Mouse (Mus musculus) spleen, postnatal 36 days (tissue): ENCODE data around the gene Polr2b.

Source experiments
- DNase-seq, 2 experiments: peaks; one replicate each; pipeline ENCODE4 v3.0.0; 2022; ENCODE audit warnings: low spot score in 2 of 2, mixed read lengths in 1 of 2

Gene Polr2b

DNA sequence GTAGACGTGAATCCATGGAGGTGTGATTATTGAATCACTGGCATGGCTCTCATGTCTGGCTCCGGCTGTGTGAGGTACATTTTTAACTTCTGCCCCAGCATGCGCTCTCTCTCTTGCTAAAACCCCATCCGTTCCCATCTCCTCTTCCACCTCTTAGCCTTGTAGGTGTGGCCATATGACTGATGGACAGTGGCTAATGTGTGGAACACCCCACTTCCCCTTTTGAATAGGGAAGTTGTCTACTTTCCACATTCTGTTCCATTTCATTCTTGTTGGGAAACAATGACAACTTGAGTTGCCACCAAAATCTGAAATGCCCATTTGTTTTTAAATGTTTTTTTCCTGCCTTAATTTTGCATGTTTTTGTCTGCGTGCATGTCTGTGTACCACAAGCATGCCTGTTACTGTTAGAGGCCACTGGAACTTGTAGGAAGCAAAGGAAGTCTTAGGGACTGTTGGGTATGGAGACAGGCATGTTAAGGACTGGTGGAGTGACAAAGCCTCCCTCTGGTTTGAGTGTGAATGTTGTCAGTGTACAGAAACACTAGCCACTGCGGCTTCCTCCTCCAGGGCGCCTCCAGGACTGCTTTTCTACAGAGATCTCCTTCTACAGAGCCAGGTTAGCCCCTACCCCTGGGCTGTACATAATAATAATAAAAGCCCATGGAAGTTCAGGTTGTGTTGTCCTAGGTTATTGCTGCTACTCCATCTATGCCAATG, 17.0 kb upstream of the Polr2b start:
- DNase-seq = peak; percentile 48 to 50

DNA sequence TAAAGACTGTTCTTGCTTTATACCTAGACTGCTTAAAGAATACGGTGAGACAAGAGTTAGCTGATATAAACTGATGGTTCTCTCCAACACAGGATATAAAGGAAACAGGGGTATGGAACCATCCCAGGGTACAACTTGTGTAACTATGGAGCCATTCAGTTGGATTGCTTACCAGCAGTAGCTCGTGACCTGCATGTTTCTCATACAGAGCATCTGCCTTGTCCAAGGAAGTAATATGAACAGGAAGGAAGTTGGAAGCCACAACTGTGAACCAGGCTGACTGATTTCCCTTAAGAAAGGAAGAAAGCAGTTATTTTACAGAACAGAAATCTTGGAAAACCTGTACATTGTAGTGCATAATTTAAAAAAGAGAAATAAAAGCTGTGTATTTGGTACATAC, 10.5 kb upstream of the Polr2b start:
- no peak for DNase-seq

DNA sequence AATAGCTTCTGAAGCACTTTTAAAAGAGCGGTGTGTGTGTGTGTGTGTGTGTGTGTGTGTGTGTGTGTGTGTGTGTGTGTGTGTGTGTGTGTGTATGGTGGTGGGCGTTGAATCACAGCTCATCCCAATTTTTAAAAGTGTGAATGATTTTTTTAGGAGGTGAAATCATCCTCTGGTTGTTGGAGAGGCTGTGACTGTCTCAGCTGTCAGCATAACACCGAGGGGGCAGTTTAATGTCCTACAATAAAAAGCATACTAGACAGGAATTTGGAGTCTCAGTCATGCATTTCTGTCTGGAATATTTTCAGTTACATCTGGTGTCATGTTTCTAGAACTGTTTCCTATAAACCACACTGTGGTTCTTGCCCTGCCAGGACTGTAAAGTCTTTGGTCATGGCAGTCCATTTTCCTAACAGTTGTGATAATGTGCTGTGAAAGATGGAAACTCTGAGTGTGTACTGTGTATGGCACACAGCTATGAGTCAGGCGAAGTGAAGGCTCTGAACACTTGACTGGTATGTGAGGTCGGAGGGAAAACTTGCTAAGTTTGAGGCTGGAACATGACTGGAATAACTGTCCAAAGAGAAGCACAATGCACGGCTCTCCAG, 8.5 kb upstream of the Polr2b start:
- DNase-seq = no peak

DNA sequence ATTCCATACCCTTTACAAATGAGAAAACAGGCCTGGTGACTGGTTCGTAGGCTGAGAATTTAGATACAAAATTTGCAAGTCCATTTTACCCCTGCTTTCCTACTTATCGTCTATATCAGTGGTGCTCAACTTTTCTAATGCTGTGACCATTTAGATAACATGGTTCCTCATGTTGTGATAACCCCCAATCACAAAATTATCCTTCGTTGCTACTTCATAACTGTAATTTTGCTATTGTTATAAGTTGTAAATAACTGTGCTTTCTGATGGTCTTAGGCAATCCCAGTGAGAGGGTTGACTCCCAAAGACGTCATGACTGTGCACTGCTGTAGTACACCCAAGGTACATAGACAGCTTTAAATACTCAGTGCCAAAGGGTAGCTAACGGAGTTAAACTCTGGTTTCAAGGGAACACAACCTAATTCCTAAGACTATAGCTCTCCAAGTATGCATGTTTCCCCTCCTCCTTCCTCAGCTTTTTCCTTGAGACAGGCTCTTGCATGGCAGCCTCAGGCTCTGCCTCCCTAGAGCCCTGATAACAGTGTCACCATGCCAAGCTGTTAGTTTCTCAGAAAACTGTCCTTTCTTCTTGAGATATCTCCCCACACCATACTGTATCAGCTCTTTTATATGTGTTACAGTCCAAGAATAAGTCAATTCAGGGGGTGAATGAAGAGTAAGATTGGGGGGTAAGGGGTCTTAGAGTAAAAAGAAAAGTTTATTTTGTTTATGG, 2.0 kb upstream of the Polr2b start:
- DNase-seq = no peak

DNA sequence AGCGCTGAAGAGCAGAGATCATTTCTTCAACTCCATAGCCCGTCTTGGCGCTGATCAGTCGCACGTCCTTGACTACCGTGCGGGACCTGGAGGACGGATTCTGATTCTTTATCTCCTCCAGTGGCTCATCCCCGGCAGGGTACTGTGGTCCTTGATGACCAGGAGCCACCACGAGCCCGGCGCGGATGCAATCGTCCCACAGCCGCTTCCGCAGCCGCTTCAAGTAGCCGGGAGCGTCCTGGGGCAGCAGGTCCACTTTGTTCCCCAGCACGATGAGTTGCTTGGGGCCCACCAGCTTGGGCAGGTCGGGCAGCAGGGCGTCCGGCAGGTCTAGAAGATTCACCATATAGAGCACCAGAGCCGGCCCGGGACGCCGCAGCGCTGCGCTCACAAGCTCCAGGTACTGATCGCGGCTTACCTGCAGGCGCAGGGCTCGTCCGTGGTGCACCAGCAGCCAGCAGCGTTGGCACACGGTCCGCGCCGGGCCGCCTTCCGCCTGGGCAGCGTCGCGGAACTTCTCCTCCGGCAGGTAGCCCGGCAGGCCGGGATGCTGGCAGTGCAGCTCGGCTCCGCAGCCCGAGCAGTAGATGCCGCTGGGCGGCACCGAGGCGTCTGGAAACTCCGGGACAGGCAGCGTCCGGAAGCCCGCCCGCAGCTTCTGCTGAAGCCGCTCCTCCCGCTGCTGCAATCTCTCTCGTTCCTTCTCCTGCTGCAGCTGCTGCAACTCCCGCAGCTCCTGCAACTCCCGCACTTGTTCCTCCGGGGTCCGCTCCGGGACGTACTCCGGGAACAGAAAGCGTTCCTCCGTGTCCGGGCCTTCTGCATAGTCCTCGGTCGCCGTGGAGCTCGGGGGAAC, 668 bp upstream of the Polr2b start:
- DNase-seq = peak; percentile 25 to 41

DNA sequence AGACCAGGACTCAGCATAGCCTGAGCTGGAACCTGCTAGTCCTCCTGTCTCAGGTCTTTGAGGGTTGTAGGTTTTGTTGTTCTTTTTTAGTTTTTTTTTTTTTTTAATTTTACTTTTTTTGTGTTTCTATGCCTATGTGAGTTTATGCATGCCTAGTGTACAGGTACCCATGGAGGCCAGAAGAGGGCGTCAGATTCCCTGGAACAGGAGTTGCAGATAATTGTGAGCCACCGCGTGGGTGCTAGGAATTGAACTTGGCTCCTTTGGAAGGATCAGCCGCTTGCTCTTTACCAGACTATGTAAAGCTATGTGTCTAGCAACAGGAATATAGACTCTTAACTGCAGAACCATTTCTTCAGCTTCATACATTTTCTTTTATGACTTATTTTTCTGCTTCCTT, 4.3 kb downstream of the Polr2b start:
- no peak for DNase-seq

DNA sequence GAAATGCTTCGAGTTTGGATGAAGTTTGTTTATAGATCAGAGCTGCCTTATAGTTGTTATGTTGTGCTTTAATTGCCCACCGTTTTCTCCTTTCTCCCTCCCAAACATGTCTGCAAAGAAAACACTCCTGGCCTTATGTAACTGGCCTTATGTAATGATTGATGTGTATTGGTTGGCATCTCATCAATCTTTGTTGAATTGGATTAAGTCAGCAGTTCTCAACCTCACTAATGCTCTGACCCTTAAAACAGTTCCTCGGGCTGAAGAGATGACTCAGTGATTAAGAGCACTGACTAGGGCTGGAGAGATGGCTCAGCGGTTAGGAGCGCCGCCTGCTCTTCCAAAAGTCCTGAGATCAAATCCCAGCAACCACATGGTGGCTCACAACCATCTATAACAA, 5.0 kb downstream of the Polr2b start:
- DNase-seq = no peak

DNA sequence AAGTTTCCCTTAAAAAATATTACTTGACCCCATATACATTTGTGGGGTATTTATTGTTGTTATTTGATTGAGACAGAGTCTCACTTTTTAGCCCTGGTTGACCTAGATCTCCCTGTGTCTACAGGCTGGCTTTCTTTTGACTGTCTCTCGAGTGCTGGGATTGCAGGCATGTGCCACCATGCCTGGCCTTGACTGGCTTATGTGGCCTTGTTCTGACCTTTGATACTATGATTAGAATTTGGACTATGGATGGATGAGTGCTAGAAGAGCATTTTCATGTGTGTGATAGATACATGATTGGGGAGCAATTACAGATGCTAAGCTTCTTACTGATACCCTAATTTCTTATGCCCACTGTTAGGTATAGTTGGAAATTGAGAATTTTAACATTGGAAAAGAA, 15.0 kb downstream of the Polr2b start:
- DNase-seq = no peak

DNA sequence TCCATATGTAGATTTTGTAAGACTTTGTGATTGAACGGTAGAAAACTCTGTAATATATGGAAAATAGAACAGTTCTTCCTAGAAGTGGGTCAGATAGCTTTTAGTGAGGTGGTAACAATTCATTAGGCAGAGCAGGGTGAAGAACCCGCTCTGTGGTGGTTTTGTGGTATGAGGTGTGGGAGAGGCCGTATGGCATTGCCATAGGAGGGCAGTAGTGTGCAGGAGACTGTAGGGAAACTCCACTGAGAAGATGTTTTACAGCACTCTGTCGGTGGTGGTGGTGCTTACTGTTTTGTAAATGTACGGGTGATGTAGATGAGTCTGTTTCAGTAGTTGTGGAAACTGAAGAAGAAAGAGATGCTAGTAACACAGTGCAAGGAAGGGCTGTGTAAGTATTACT, 20.2 kb downstream of the Polr2b start:
- no peak for DNase-seq

DNA sequence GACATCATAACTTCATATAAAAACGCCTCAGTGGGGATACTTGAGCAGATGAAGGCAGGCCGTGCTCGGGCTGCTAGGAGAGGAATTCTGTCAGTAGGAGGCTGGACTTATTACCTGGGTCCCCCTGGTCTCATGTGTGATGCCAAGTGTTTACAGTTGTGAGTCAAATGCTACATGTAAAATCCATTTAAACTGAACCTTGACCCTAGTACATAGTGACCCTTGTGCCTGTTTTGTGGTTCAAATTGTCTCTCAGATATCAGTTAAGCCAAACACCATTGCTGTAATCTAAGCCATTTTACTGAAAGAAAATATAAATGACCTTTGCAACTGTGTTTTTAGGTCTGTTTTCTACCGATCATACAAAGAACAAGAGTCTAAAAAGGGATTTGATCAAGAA, 30.1 kb downstream of the Polr2b start:
- no peak for DNase-seq

DNA sequence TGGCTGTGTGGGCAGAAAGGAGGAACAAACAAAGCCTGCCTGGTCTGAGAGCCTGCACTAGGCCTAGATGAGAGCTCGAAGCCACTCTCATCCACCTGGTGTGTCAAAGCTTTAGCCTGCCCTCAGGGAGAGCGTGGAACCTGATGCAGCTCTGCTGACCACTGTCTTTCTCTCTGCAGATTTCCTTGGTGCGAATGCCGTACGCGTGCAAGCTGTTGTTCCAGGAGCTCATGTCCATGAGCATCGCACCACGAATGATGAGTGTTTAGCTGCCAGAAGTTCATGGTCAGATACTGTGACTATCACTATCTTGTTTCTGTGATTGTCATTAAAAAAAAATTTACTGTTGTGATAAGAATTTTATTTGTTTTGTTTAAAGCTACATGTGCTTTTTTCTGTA, 39.0 kb downstream of the Polr2b start:
- DNase-seq = no peak

DNA sequence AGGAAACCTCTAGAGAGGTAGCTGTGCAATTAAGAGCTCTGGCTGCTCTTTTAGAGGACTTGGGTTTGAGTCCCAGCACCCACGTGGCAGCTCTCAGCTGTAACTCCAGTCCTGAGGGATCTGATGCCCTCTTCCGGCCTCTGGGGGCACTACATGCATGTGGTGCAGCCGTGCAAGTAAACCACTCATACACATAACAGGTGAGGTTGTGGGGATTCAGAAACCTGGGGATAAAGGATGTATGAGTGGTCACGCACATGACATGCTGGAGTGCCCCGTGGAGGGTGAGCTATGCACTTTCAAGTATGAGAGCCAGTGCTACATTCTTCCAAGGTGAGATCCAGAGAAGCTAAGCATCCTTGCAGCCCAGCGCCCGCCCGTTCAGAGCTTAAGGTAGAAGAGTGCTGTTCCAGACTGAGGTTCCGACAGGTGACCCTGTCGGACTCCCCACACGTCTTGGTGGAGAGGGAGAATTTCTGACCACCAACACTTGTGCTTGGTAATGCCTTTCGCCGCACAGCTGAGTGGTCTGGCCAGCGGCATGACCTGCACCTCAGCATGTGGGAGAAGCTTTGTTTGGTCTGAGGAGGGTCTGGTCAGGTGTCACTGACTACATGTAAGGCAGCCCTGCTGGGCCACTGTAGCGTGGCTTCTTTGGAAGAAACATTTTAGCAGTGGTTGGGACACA, 40.2 kb downstream of the Polr2b start:
- DNase-seq = no peak

DNA sequence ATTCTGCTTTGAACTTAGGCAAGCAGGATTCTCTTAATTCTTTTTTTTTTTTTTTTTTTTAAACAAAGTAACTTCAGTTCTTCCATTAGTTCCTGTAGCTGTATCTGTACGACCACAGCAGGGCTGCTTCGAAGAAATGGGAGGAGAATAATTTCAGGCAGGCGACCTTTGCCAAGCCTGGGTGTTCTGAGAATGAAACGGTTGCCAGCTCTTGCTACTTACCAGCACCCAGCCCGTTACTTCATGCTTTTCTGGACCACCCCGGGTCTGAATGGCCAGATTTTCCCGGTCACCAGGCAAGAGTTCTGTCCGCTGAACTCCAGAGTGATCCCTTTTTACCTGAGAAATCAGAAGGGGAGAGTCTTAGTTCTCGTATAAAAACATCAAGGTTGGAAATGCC, 41.7 kb downstream of the Polr2b start:
- DNase-seq = no peak

DNA sequence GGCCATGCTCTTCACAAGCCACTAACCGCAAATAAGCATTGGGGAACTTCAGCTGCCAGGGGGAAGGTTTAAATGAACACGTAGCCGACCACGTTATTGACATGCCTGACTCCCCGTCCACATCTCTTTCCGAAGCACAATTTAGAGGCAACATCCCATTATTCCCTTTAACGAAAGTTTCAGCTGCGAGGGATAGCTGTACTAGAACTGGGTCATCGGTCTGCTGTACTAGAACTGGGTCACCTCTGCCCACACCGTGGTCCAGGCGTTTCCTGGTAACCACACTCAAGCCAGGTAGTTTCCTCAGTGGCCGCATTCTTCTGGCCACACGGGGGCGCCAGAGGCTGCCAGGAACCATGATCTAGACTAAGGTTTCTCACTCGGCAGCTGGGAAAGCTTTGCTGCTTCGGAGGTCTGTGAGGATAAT, 44.4 kb downstream of the Polr2b start:
- peak; percentile 62 to 71 for DNase-seq

DNA sequence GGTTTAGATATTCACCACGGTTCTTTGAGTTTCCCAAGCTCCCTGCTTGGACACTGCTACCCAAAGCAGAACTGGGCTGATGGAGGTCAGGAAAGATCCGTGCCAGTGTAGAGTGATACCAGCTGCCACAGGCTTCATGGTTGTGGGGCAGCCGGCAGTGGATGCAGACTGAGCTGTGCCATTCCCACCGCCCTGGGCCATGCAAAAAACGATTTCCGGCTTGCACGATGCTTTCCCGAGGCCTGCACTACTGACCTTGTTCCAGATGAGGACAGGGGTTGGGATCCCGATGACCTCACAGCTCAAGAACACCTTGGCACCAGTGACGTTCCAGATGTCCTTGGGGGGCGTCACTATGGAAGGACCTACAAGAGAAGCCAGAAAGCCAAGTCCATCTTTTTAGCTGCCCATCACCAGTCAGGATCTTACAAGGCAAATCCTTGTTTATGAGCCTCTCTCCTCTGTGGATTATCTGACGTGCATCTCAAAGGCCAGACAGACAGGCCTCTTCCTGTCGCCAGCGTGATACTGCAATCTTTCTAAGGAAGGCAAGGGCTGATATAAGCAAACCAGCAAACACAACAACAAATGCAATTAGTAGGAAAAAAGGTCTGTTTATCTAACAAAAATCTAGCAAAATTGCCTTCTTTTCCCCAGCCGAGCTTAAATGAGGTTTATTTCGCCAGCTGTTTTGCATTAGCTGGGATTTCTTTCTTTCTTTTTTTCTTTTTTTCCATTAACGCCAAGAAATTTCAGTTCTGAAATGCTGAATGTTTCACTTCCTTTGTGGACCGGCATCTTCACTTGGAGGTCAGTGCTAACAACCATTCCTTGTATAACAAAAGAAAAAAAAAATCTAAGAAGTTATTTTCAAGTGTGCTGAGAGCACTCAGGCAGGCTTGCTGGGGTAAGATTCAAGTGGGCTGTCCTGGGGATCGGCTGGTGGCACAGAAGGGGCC, 45.6 kb downstream of the Polr2b start:
- no peak for DNase-seq

DNA sequence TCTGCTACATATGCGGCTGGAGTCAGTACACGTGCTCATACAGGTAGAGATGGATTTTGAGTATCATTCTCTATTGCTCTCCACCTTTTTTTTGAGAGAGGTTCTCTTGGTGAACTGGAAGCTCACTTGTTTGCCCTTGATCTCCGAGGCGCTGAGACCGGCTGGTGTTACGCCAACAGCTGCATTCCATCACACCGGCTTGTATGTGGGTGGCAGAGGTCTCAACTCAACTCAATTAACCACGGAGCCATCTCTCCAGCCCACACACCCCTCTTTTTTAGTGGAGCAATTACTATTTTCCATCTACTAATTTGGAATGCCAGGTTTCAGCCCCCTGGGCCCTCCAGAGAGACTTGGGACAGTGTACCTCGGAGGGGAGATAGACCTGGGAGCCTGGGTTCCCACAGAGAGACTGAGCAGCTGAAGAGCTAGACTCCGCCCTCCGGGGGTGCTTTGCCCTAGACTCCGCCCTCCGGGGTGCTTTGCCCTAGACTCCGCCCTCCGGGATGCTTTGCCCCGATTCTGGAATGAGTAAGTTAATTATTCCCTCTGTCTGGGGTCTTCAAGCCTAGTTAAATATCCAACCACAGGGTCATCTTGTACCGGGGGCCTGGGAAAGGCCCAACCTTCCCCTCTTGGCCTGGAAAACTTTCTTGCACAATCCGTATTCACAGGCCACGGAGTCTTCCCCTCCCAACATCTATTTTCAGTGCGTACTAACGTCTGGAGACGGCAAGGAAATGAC, 47.6 kb downstream of the Polr2b start:
- DNase-seq = peak; percentile 59 to 63

DNA sequence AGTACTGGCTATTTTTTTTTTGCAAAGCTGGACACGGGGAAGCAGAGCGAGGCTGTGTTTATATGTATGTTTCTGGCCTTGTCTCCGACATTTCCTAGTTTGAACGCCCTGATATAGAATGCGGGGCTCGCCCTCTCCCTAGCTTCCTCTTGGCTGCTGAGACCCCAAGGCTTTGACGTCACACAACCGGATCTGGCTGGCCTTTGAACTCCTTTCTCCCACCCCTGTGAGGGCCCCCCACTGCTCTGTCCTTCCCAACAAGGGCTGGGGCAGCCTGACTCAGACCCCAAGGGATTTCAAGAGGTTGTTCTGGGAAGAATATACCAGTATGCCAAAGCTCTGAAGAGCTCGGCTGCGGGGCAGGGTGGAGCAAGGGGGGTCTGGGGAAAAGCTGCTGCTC, 48.4 kb downstream of the Polr2b start:
- no peak for DNase-seq

DNA sequence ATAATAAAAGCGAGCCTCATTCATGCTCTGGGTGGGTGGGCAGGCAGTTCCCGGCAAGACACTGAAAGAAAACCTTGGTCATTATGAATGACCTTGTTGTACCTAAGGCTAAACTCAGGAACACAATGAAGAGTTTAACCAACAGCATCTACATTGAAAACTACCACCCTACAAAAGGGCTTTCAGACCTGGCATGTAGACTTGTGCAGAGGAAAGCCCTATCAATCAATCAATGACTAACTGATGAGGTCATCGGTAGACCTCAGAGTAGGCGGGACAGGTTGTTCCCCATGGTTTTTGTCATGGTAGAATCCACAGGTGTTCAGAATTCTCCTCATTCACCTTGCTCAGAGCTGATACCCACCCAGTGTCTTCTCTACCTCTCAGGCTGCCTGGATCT, 50.0 kb downstream of the Polr2b start:
- DNase-seq = no peak

DNA sequence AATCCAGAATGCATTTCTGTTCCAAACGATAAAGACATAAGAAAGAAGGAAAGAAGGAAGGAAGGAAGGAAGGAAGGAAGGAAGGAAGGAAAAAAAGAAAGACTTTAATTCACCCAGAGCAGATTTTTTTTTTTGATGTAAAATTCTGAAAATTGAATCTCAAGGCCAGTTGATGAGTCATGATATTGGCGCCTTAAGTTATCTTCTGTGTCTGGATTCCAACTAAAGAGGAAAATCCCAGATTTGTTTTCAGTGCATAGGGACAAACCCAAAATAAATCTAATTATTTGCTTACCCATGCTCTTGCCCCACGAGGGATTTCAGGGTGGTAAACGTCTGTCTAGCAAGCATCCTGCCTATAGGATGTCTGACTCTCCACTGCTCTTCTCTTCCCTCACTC, 51.1 kb downstream of the Polr2b start:
- DNase-seq = no peak

DNA sequence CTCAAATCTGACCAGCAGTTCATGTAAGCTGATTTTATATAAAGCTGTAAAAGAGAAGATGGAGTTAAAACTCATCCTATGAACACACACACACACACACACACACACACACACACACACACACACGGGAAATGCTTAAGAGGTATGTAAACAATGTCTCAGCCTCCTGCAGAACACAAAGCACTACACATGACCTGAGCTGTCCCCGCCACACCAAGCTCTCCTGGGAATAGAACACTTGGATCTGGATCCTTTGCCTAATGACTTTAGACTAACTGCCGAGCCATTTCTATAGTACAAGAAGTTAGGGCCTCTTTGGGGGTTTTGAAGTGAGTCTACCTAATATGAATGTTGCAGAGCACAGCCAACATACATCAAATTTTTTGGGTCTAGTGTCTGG, 52.2 kb downstream of the Polr2b start:
- no peak for DNase-seq
